Mouse (Mus musculus) embryo, embryonic 11.5 days (tissue): ENCODE measurements around the gene Osbpl10.
"Not testable (repeated sequence)": the region's sequence is repeated elsewhere in the genome, so short reads cannot be mapped to it uniquely, and the experiment has no call there.

Experiments used
- DNase-seq: peaks from one replicate; pipeline ENCODE4 v3.0.0-alpha.2; 2012; ENCODE audit warnings: low read depth, low spot score

Osbpl10 gene

DNA sequence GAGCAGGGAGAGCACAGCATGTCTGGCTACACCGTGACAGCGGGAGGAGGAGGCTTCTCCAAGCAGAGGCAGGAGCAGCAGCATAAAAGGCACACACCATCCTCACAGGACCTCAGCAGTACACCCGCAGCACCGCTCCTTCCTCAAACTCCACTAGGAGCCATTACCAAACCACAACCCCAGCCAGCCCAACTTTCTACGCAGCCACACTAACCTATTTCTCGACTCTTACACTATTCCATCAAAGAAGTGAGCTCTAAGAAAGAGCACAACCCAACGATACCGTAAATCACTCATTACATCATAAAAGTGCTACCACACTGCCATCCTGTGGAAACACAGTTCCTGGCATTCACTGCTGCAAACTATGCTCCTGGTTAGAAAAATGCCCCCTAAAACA, 283.1 kb downstream of the Osbpl10 start:
- DNase-seq, result no peak

DNA sequence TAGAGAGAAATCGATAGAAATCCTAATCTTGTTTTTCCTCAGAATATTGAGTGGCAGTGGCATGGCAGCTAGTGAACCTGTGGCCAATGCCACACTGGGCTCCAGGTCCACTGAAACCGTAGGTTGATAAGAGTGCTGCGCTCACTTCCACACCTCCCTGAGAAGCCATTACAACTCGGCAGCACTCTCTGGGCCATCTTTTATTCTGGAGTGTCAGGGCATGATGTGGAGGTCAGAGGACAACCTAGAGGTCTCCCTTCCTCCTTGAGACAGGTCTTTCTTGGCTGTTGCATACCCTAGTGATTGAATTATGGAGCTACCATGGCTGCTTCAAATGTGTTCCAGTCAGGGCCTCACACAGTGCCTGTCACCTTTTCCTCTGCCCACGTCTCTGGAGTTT, 283.5 kb downstream of the Osbpl10 start:
- no peak for DNase-seq

DNA sequence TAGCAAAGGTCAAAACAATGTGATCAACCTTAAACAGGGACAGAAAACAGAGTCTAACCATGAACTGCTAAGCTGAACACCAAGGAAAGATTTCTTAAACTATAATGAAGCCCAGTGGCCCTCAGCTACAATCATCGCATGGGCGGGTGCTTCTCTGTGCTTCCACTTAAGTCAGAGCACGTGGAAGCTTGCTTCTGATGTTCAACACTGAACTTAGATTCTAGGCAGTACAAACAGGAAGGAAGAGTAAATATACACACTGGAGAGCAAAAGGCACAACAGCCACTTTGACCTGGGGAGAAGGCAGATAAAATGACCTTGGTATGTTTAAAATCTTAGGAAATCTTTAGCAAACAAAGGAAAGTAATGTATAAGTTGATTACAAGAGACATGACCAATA, 293.2 kb downstream of the Osbpl10 start:
- no peak for DNase-seq

DNA sequence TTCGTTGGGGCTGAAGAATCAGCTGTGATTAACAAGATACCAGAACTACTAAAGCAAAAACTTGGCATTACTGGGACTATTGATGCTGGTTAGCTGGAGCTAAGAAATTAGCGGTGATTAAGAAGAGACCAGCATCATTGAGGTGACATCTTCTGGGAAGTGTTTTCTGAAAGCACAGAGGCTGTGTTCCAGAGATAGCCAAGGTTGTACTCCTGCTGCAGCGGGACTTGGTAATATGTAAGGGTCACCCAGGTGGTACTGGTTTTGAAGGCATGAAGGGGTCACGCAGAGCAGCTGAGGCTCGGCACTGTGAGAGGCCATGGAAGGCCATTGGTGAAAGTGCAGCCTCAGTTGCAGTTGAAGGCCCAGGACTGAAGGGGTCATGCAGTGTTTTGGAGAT, 294.1 kb downstream of the Osbpl10 start:
- DNase-seq, result not testable (repeated sequence)

DNA sequence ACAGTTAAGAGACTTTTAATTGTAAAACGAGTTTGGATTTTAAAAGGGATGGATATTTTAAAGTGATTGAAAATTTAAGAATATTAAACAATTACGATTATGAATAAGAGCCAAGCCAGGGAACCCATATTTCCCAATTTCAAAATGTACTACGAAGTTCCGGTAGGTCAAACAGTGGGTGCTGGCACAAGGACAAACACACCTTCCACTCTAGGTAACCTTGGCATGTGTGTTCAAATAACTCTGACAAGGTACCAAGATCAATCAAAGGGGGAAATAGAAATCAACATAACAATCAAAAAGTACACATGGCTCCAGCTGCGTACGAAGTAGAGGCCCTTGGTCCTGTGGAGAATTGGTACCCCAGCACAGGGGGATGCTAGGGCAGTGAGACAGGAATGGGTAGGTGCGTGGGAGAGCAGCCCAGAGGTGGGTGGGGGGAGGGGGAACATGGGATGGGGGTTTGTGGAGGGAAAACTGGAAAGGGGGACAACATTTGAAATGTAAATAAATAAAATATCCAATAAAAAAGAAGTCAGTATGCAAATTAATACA, 294.8 kb downstream of the Osbpl10 start:
- no peak for DNase-seq

DNA sequence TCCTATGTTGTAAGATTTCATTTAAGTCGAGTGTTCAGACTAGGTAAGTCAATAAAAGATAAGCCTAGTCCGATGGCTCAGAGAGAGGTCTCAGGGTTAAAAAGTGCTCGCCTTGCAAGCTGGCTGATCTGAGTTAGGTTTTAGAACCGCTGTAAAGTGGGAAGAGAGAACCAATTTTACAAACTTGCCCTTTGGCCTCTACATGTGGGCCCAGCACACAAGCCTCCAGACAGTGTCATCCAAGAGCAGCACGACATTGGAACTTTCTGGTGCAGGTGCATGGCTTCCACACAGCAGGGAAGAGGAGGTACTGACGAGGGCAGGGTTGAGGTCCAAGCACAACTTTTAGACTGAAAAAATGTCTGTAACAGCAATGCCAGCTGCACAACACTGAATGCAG, 296.4 kb downstream of the Osbpl10 start:
- no peak for DNase-seq

DNA sequence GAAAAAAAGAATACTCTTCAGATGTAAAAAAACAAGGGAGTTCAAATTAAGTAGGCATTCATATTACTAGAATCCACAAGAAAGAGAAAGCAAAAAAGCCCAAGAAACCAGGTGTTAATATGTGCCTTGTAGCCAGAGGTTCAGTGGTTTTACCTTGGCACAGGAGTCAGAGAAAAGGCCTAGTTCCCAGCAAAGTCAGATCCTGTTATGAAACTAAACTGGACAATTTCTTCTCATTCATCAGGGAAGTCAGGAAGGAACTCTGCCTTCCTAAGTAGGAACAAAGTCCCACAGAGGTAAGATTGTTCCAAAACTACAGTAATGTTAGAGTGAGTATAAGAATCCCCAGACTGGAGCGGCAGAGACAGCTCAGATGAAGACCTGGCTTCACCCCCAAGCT, 300.3 kb downstream of the Osbpl10 start:
- DNase-seq, result no peak
